Mouse (Mus musculus): ENCODE results near the gene Uhrf1.

Uhrf1 gene

GRCm38 (mm10) chr17:56275842-56276480 lies 27.2 kb upstream of the Uhrf1 start:
- no peak for DNase-seq (ENCODE audit: low spot score)

- peak; percentile 91 for DNase-seq (ENCODE audit: low spot score)
Observed at GRCm38 (mm10) chr17:56276643-56277566, 26.2 kb upstream of the Uhrf1 start, which contains the start of gene Ticam1. Gene Ticam1, minus strand, starts transcription at chr17:56276786.

DNA sequence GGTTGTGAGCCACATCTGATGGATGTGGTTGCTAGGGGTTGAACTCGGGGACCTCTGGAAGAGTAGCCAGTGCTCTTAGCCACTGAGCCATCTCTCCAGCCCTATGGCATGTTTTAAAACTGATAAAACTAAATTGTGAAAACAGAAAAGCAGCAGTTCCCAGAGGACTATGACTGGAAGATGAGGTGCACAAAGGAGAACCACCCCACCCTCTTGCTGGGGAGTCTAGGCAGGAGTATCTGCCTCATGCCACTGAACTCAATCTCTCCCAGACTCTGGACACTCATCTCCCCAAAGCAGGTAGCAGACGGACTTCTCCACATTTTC lies 25.6 kb upstream of the Uhrf1 start:
- DNase-seq (ENCODE audit: low spot score) = no peak

DNA sequence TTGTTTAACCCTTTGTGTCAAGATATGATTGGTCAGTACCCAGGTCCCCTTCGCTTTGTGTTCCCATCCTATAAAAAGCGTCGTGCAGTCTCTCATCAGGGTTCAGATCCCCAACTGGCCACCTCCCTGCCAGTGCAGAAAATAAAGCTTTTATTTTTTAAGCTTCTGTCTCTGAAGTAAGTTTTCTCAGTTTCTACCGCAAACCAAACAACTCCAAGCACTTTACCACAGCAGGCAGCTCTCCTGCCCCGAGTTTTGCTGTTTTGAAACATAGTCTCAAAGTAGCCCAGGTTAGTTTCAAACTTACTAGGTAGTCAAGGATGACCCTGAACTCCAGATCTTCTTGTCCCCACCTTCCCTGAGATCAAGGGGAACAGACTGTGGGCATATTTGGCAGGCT lies 24.8 kb upstream of the Uhrf1 start:
- no peak for DNase-seq (ENCODE audit: low spot score)

DNA sequence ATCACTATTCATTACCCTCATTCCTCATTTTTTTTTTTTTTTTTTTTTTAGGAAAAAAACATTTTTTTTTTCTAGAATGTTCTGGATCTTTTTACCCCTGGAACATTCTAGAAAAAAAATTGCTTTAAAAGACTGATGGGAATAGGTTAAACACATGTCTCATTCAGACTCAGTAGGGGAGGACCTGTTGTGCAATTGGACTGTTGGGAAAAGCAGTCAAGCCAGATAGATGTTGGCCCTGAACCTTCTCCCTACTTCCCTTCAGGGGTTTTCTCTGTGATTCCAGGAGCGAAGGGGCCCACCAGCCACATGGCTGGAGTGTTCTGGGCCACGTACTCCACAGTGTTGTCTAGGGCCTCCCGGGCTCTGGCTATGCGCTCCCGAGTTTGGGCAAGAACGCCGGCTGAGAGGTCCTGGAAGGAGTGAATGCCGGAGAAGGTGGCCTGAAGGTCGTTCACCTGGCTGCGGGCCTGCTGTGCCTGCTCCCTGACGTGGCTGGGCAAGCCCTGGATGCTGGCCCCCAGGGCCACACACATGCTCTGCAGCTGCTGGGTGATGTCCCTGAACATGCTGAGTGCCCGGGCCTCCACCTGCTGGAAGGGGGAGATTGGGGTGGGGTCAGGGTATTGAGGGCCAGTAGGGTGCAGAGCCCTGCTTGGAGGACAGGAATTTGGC lies 23.5 kb upstream of the Uhrf1 start:
- no peak for DNase-seq (ENCODE audit: low spot score)

- DNase-seq (ENCODE audit: low spot score) = no peak
Observed at GRCm38 (mm10) chr17:56281193-56281592, 21.9 kb upstream of the Uhrf1 start.

GRCm38 (mm10) chr17:56282802-56283201 lies 20.3 kb upstream of the Uhrf1 start:
- DNase-seq (ENCODE audit: low spot score) = no peak

DNA sequence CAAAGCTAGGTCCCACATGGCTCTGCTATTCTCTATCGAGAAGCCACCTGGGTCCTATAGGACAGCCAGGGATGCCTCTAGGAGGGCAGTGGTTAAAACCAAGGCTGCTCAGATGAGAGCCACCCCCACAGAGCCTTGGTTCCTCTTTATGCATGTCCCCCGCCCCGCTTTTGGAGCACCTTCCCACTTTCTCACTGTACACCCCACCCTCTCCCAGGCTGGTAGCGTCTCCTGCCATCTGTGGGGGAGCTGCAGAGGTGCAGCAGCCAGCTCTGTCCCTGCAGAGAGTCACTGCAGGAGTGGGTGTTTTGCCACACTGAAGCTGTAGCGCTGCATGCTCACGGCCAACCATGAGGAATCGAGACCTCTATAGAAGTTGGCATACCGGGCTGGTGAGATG lies 19.8 kb upstream of the Uhrf1 start:
- DNase-seq (ENCODE audit: low spot score) = no peak

DNA sequence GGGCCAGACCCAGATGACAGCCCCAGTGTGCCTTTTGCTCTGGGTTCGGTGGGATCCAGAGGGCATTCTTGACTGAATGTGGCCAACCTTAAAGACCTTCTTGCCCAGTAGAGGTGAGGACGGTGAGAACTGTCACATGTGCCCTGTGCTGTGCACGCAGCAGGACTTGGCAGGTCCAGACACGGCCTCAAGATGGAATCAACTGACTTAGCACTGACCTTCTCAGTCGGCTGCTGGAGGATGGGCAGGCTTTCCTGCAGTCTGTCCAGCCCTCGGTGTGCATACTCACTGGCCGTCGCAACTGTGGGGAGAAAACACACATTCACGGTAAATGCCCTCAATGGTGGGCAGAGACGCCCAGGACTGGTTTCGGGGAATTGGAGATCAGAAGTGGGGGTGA lies 17.1 kb upstream of the Uhrf1 start:
- no peak for DNase-seq (ENCODE audit: low spot score)

DNA sequence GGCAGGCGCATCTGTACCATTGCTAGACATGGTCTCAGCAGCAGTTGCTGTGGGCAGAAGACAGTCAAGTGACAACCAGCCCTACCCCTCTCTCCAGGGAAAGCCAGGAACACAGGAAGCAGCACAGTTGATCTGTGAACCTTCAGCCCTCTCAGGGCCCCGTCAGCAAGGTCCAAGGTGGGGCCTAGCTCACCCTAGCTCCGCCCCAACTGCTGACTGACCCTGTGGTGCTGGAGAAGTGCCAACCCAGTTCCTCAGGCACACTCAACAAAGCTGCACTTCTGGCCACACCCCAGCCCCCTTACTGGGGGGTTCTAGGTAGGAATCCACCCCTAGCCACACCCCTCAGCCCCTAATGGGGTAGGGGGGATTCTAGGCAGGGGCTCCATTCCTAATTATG lies 15.3 kb upstream of the Uhrf1 start:
- no peak for DNase-seq (ENCODE audit: low spot score)

GRCm38 (mm10) chr17:56288866-56289265 lies 14.3 kb upstream of the Uhrf1 start:
- DNase-seq (ENCODE audit: low spot score) = no peak

GRCm38 (mm10) chr17:56289371-56290331 lies 13.5 kb upstream of the Uhrf1 start:
- DNase-seq (ENCODE audit: low spot score) = no peak

DNA sequence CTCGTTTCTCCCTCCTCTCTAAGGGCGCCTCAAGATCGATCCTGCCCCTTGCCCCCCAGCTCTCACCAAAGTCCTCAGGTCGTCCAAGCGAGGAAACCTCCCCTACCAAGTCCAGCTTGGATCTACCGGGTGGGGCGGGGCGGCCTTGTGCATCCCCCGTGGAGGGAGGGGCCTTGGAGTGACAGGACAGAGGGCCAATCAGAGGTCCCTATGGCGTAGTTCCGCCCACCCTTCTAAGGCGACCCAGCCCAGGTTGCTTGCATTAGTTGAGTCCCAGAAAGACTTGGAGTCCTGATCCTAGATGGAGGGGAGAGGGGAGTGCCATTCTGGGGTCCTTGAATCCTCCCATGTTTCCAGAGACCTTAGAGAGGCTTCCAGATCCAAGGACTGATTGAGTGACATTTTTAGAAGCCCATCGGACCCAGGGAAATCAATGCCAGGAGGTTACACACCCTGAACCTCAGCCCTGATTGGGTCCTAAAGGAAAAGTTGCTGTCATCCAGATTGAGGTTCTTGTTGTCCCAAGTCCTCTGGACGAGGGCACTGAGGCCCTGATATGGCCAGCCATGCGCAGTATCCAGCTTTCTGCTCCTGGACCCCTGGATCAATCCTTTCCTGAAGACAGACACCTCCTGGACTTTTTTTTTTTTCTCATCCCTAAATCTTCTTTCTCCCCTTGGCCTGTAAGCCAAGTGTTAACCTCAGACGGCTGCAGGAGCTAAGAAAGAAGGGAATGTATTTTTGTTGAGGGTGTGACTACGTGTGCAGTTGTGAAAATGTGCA lies 12.5 kb upstream of the Uhrf1 start:
- DNase-seq (ENCODE audit: low spot score) = peak; percentile 90

GRCm38 (mm10) chr17:56291171-56291511 lies 12.0 kb upstream of the Uhrf1 start:
- peak; percentile 88 for DNase-seq (ENCODE audit: low spot score)

DNA sequence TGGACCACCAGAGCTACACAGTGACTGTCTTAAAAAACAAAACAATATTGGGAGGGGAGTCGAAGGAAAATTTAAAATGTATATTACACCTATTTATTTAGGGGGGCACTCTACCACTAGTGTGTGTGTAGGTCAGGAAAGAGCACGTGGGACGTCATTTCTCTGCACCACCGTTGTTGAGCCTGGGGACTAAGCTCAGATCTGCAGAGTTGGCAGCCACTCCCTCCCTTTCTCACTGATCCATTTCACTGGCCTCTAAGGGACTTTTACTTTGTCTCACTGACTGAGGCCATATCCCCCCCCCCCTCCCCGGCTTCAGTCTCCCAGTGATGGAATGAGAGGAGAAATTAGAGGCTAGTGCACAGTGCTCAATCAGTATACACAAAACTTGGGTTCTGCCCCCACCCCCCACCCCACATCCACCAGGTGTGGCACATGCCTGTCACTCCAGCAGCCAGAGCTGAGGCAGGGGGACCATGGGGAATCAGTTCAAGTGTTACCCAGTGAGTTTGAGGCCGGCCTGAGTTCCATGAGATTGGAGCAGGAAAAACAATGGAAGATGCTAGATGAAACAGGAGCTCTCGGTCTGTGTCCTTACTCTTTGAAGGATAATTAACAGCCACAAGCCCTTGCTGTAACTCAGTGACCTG lies 11.2 kb upstream of the Uhrf1 start:
- no peak for DNase-seq (ENCODE audit: low spot score)

- no peak for DNase-seq (ENCODE audit: low spot score)
Observed at GRCm38 (mm10) chr17:56292531-56293222, 10.4 kb upstream of the Uhrf1 start, which contains the start of gene Plin3. Gene Plin3, minus strand, starts transcription at chr17:56292873.

DNA sequence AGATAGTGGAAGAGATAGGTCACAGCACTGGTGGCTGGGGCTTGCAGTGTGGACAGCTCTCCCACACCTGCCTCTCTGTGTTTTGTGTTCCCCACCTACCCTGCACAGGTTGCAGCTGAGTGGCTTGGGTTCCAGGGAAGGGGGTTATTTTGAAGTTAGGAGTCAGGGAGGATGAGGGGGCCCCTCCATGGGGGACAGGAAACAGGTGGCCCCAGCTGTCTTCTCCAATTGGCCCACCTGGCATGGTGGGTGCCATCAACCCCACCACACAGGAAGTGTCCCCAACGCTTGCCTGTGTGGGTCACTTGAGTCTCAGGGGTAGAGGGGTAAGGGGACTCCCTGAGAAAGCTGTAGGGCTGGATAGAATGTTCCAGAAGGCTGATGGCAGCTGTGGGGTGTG lies 9.8 kb upstream of the Uhrf1 start:
- no peak for DNase-seq (ENCODE audit: low spot score)

DNA sequence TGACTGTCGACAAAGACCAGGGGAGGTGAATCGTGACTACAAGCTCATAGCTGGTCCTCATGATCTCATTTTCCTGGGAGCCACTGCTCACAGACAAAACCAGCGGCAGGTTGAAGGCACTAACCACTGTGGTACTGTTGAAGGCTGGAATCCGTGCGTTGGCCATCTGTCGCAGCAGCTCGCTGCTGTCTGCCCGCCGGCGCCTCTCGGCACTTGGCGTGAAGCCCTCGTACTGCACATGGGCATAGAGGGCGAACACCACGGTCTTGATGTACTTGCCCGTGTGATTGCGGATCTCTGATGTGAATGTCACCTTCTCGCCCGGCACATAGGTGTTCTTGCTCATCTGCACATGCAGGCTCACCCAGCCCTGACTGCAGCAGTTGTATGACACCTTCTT lies 8.9 kb upstream of the Uhrf1 start:
- DNase-seq (ENCODE audit: low spot score) = no peak

GRCm38 (mm10) chr17:56296201-56296600 lies 6.9 kb upstream of the Uhrf1 start:
- no peak for DNase-seq (ENCODE audit: low spot score)

DNA sequence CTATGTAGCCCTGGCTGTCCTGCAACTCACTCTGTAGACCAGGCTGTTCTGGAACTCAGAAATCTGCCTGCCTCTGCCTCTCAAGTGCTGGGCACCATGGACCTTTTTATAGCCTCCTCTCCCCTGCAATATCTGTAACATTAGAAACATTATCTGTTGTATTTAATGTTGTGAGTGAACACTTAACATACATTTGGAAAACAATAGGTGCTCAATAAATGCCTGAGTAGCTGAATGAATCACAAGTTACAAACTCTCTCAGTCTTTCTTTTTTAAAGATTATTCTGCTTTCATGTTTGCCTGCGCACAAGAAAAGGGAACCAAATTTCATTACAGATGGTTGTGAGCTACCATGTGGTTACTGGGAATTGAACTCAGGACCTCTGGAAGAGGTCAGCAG lies 4.9 kb upstream of the Uhrf1 start:
- no peak for DNase-seq (ENCODE audit: low spot score)
